Mouse (Mus musculus) heart, postnatal 25 days (tissue): ENCODE data around the gene Col4a2. TPM values are rescaled to one million over a fixed set of nuclear protein-coding genes. Genes with fewer than 3 reads are reported as not detected.

Experiments used
- DNase-seq: peaks from one replicate; pipeline ENCODE4 v3.0.0; 2022; ENCODE audit warnings: low spot score
- intact Hi-C: fragments of 180-260 bp; cut with DNase I; formaldehyde crosslinking; loops from one replicate; pipeline ENCODE4 v1.15.1; 2025
- total RNA-seq, 2 experiments: library from RNA; stranded (reverse); gene quantifications; 2 replicates each; pipeline ENCODE4 v1.2.3; 2021

The Col4a2 gene
- total RNA-seq, 2 experiments from 2014 or later, result 292 to 338 TPM

- DNase-seq, result no peak
Observed at GRCm38 (mm10) chr8:11316118-11316517, 3.5 kb downstream of the Col4a2 start.

DNA sequence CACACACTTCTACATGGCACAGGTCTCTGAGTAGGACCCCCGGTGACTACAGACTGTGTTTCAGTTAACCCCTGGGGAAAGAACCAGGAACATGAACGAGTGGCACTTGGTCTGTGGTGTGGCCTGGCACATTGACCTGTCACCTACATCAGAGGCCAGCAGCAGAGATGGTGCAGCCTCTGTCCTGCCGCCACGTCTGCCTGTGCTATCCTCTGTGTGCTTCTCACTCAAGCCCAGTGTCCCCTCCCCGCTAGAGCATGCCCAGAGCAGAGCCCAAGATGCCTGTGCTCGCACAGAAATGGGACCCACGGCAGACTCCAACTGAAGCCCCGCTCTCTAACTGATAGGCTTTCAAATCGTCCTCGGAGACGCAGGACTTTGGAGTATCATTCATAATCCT lies 6.8 kb downstream of the Col4a2 start:
- no peak for DNase-seq
- intact Hi-C loops, result loop anchor here (5.0 to 10.0 kb wide), 2 partner anchors 43 to 235 kb away; partner anchors contain the start of genes Cars2 and Ing1

More at GRCm38 (mm10) chr8:11316118-11316517, 3.5 kb downstream of the Col4a2 start:
- intact Hi-C loops, result loop anchor here (5.0 to 10.0 kb wide), 2 partner anchors 46 to 239 kb away; partner anchors contain the start of genes Cars2 and Ing1

GRCm38 (mm10) chr8:11321841-11322240 lies 9.2 kb downstream of the Col4a2 start:
- intact Hi-C loops, result loop anchor here (2.0 kb wide), 1 partner anchor 49 kb away; no protein-coding TSS in a partner anchor

GRCm38 (mm10) chr8:11322724-11323585 lies 10.3 kb downstream of the Col4a2 start:
- no peak for DNase-seq
- intact Hi-C loops, result loop anchor here (2.0 kb wide), 1 partner anchor 48 kb away; no protein-coding TSS in a partner anchor

More at GRCm38 (mm10) chr8:11321841-11322240, 9.2 kb downstream of the Col4a2 start:
- no peak for DNase-seq

- intact Hi-C loops, result loop anchor here (2.0 kb wide), 1 partner anchor 47 kb away; no protein-coding TSS in a partner anchor
- no peak for DNase-seq
Observed at GRCm38 (mm10) chr8:11323681-11324080, 11.1 kb downstream of the Col4a2 start.

GRCm38 (mm10) chr8:11324801-11325395 lies 12.3 kb downstream of the Col4a2 start:
- intact Hi-C loops, result no loop called here
- no peak for DNase-seq

GRCm38 (mm10) chr8:11327298-11327697 lies 14.7 kb downstream of the Col4a2 start:
- intact Hi-C loops, result no loop called here
- DNase-seq, result no peak

- intact Hi-C loops, result no loop called here
- DNase-seq, result no peak
Observed at GRCm38 (mm10) chr8:11327722-11328417, 15.3 kb downstream of the Col4a2 start.

DNA sequence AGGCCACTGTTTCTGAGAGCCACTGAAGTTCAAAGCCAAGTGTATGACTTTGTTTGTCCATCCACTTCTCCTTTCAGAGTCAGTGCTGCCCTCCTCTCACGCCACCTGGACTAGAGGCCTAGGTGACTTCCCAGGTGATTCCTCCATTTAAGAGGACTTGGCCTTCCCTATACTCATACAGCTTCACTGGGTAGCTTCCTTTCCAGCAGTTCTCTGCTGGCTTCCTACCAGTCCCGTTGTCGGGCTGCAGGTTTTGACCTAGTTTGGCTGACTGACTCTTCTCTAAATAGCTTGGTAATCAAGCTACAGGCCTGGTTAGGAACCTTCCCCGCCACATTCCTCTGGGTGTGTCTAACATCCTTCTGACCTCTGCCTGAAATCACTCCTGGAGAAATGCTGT lies 19.0 kb downstream of the Col4a2 start:
- intact Hi-C loops, result no loop called here
- DNase-seq, result no peak

GRCm38 (mm10) chr8:11333746-11334145 lies 21.1 kb downstream of the Col4a2 start:
- no peak for DNase-seq
- intact Hi-C loops, result no loop called here

- intact Hi-C loops, result no loop called here
- no peak for DNase-seq
Observed at GRCm38 (mm10) chr8:11334493-11334892, 21.9 kb downstream of the Col4a2 start.

- intact Hi-C loops, result no loop called here
- DNase-seq, result no peak
Observed at GRCm38 (mm10) chr8:11335238-11335637, 22.6 kb downstream of the Col4a2 start.

GRCm38 (mm10) chr8:11336346-11336745 lies 23.7 kb downstream of the Col4a2 start:
- intact Hi-C loops, result no loop called here
- no peak for DNase-seq

- no peak for DNase-seq
- intact Hi-C loops, result no loop called here
Observed at GRCm38 (mm10) chr8:11337642-11338041, 25.0 kb downstream of the Col4a2 start.

DNA sequence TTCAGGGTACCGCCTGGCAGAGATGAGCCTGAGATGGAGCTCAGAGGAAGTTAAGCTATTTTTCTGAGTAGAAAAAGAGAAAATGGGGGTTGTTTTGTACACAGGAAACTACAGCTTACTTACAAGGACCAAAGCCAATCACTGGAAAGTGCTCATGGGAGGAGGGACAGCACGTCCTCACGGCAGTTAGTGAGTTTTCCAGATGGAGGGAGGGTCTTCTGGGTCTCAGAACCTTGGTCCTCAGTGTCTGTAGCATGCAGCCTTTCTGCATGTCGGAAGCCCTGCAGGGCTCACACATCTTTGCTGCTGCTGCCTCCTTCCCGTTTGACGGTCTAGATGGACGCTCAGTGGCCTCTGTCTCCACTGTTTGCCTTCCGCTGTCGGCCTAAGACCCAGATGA lies 25.9 kb downstream of the Col4a2 start:
- intact Hi-C loops, result no loop called here
- DNase-seq, result no peak

GRCm38 (mm10) chr8:11340310-11341110 lies 27.9 kb downstream of the Col4a2 start:
- peak; percentile 52 for DNase-seq
- intact Hi-C loops, result no loop called here

DNA sequence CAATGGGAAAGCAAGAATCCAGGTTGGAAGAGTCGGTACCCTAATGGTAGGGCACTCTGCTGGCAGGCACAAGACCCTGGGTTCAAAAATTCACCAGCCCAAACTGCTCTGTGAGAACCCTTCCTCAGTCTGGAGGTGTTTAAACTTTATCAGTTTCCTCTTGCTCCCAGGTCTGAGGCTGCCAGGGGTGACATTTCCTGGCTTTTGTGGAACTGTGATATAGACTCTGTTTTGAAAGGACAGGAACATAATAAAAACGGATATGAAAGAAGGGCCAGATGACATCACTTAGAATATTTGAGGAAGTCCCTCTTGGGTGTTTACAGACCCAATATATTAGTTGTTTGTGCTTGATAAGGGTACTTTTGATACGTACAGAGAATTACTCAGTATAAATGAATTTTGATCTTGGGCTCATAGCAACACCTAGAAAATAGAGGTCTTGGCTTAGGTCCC lies 28.5 kb downstream of the Col4a2 start:
- intact Hi-C loops, result no loop called here
- no peak for DNase-seq

DNA sequence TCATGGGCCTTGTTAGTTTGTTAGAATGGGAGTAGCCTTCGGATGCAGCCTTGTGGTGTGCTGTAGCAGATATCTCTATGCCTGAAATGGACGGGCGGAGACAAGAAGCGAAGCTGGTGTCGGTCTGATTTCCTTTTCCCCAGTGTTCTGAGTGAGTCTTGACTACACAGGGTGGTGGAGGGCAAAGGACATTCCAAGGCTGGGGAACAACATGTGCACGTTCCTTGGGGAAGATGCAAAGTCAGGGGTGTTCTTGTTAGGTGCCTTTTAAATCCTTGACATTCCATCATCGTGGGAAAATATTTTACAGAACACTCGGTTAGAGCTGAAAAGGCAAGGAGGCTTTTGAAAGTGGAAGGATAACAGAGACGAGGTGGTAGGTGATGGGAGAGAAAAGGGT lies 31.9 kb downstream of the Col4a2 start:
- no peak for DNase-seq
- intact Hi-C loops, result loop anchor here (2.0 kb wide), 1 partner anchor 18 kb away; no protein-coding TSS in a partner anchor

GRCm38 (mm10) chr8:11346225-11346624 lies 33.6 kb downstream of the Col4a2 start:
- no peak for DNase-seq
- intact Hi-C loops, result loop anchor here (5.0 kb wide), 1 partner anchor 46 kb away; no protein-coding TSS in a partner anchor
